In the genomic region with DNA sequence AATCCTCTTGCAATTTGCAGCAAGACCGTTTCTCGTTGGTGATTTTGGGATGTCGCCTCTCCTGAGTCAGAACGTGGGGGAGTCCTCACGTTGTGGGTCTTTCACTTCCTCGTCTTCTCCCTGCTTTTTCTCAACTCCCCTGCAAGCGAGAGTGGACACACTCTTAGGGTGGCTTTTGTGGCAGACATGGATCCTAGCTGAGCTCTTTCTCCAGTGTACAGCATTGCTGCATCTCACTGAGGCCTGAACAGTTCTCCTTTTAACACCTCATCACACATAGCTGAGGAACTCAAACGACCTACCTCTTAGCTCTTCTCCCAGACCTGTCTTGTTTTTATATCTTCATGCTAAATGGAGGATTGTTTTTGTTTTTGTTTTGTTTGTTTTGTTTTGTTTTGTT, we compare ENCODE assay signal across 17 mouse cellular contexts. TPM values are rescaled to one million over a fixed set of nuclear protein-coding genes. Genes with fewer than 3 reads are reported as not detected.
DNase-seq lines count a peak whose midpoint lies in the region; ATAC-seq and TF ChIP-seq lines count a peak whose summit lies in the region.
"Not testable (repeated sequence)": the region's sequence is repeated elsewhere in the genome, so short reads cannot be mapped to it uniquely, and the experiment has no call there.
"Had no signal": no experiment of that assay in that cellular context is flagged by ENCODE, and none has a peak within 500 bp of the region (broad histone marks: within the 10 kb centered on the region; RNA-seq: fewer than 3 reads in every experiment).

No protein-coding gene starts in this region.

- H3K9ac ChIP-seq in liver, postnatal 0 days (replicated peaks); neural tube, embryonic 11.5 days (ENCODE audit: low read length): not testable (repeated sequence)

- H3K36me3 ChIP-seq in embryonic facial prominence, embryonic 10.5 days (replicated peaks); liver, postnatal 0 days (replicated peaks; ENCODE audit: insufficient read depth, low read length); neural tube, embryonic 11.5 days (ENCODE audit: control insufficient read depth, insufficient read depth, low read length): not testable (repeated sequence)

- not testable (repeated sequence) for ATAC-seq in liver, postnatal 0 days; neural tube, embryonic 11.5 days (ENCODE audit: insufficient read depth, low FRiP score, low TSS enrichment)

- not testable (repeated sequence) for TF ChIP-seq EP300 in liver, postnatal 0 days (IDR thresholded peaks at IDR 0.05; ENCODE audit: low read depth)

- peak; percentile 5 for DNase-seq in CD4-positive helper T cell, adult 2 months (ENCODE audit: low read depth, low spot score)
- DNase-seq in R1 (ENCODE audit: low read depth, low spot score), result peak; percentile 61
- DNase-seq in embryonic facial prominence, embryonic 10.5 days (ENCODE audit: low spot score), result peak; percentile 9
- peak; percentile 77 for DNase-seq in heart, adult 11 months
- DNase-seq in liver, postnatal 0 days, result peak; percentile 18
- DNase-seq in neural tube, embryonic 11.5 days (ENCODE audit: low spot score), result peak; percentile 20

- not testable (repeated sequence) for TF ChIP-seq CTCF in liver, postnatal 0 days (IDR thresholded peaks at IDR 0.05; ENCODE audit: low read depth)

- peaks cover 76% of the 10 kb centered on the region for H3K9me3 ChIP-seq in embryonic facial prominence, embryonic 10.5 days
- peaks cover 18% of the 10 kb centered on the region for H3K9me3 ChIP-seq in liver, postnatal 0 days (ENCODE audit: low read length)
- H3K9me3 ChIP-seq in neural tube, embryonic 11.5 days (ENCODE audit: control insufficient read depth, low read length), result peaks cover 27% of the 10 kb centered on the region

- not testable (repeated sequence) for H3K27ac ChIP-seq in embryonic facial prominence, embryonic 10.5 days (replicated peaks); liver, postnatal 0 days (ENCODE audit: low read depth); neural tube, embryonic 11.5 days (ENCODE audit: low read depth, low read length)

- not testable (repeated sequence) for H3K4me3 ChIP-seq in embryonic facial prominence, embryonic 10.5 days; liver, postnatal 0 days (ENCODE audit: low read depth, low read length); neural tube, embryonic 11.5 days (ENCODE audit: low read depth, low read length)

- H3K27me3 ChIP-seq in embryonic facial prominence, embryonic 10.5 days (replicated peaks; ENCODE audit: low read depth, poor library complexity, severe bottlenecking); liver, postnatal 0 days (ENCODE audit: insufficient read depth, low read length); neural tube, embryonic 11.5 days (ENCODE audit: control insufficient read depth, insufficient read depth, low read length): not testable (repeated sequence)

- H3K4me1 ChIP-seq in embryonic facial prominence, embryonic 10.5 days; liver, postnatal 0 days (ENCODE audit: insufficient read depth); neural tube, embryonic 11.5 days (ENCODE audit: control insufficient read depth, insufficient read depth, low read length): not testable (repeated sequence)

- WGBS in embryonic facial prominence, embryonic 10.5 days, result 84% methylated on average over 8 of the region's 8 CpGs
- 73% methylated on average over 8 of the region's 8 CpGs for WGBS in liver, postnatal 0 days (ENCODE audit: insufficient replicate concordance)
- WGBS in neural tube, embryonic 11.5 days, result 86% methylated on average over 8 of the region's 8 CpGs

- not testable (repeated sequence) for H3K4me2 ChIP-seq in liver, postnatal 0 days (ENCODE audit: low read depth, low read length); neural tube, embryonic 11.5 days (ENCODE audit: low read depth)

RNA-seq across cellular contexts. Expression of gene Zfp978, which starts 58.1 kb away (rescaled TPM):
- 0.11 TPM in 1 of 2 replicates, not detected in the other for polyA plus RNA-seq in embryonic facial prominence, embryonic 10.5 days (2016; fragmentation: Nextera tagmentation; extraction: Ambion mirVana)
- not detected in 2 replicates for polyA plus RNA-seq in liver, postnatal 0 days (2015; fragmentation: Nextera tagmentation; extraction: Ambion mirVana)
- polyA plus RNA-seq in neural tube, embryonic 11.5 days (2014; fragmentation: Nextera tagmentation; extraction: Ambion mirVana), result 0.28 TPM in 1 of 2 replicates, not detected in the other
- polyA plus RNA-seq: adrenal gland, adult 2 months; cerebellum, adult 2 months; embryonic facial prominence, embryonic 15.5 days; forebrain, embryonic 12.5 days; forebrain, embryonic 15.5 days; gonadal fat pad, adult 2 months; heart, adult 2 months; heart, embryonic 16.5 days; hindbrain, embryonic 14.5 days; inflammation-experienced regulatory T-cells, adult 6 months; intestine, embryonic 16.5 days had no signal

Comparison
In these comparisons a context has a peak if more than half of its experiments do, and no peak if none do; other contexts are left out.
1. DNase-seq: peak in every context shown above with its lines; median percentile 77 in heart, adult 11 months; 61 in R1; 20 in neural tube, embryonic 11.5 days; 18 in liver, postnatal 0 days; 9 in embryonic facial prominence, embryonic 10.5 days; 5 in CD4-positive helper T cell, adult 2 months.